Mouse (Mus musculus): ENCODE measurements around the gene Tns3.

DNA sequence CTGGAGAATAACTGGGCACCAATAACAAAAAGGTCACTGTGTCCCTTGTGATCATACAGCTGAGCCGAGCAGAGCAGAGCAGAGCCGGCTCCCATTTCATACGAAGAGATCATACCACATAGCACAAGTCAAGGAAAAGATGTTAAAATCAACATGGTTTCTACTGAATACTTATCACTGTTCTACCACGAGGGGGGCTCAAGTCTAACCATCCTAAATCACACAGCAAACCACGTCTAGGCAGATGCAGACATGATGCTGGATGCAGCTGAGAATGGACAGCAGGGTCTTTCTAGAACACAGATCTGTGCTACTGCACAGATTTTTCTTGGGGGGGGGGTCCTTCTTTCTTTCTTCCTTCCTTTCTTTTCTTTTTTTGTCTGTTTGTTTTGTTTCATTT is 112.6 kb downstream of the Tns3 start:
- TF ChIP-seq CTCF (IDR thresholded peaks at IDR 0.05; ENCODE audit: low read depth, low read length) (no peak), POLR2A (IDR thresholded peaks at IDR 0.05; ENCODE audit: extremely low read depth, insufficient read depth, low read length) (no peak)
